Mouse (Mus musculus): Measurements from ENCODE around the gene Zfhx3.

DNA sequence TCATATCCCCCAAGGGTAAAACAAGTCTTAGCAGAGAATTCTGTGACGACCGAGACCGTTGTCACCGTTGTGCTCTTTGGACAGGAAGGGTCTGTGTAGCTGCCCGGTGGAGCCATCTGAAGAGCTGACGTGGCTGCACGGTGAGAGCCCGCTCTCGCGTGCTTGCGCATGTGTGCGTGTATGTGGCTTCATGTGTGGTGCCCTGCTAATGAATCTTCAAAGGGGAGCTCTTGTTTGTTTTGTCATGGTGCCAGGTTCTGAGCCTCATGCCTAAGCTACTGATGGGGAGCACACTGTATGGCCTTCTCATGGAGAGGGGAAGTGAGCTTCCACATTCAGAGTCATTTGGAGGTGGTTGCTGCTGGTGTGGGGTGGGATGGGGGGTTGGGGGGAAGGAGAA, 835.6 kb downstream of the Zfhx3 start:
- TF ChIP-seq CTCF (IDR thresholded peaks at IDR 0.05; ENCODE audit: low read depth, low read length) = no peak
- TF ChIP-seq POLR2A (IDR thresholded peaks at IDR 0.05; ENCODE audit: borderline replicate concordance, low read depth, low read length) = no peak
